Mouse (Mus musculus): Measurements from ENCODE around the gene Arl1. TPM values are rescaled to one million over a fixed set of nuclear protein-coding genes. Genes with fewer than 3 reads are reported as not detected.

The Arl1 gene
- polyA plus RNA-seq (2014; fragmentation: Nextera tagmentation; extraction: Ambion mirVana), result 161 and 167 TPM in 2 replicates

- ATAC-seq (ENCODE audit: low FRiP score) (peak; percentile 97), DNase-seq (ENCODE audit: low spot score) (peak; percentile 91)
- under 1% methylated on average over 63 of the region's 65 CpGs for WGBS
- peak within 1 kb of the TSS; percentile 74 for H3K27ac ChIP-seq (ENCODE audit: low read depth, low read length)
- H3K4me1 ChIP-seq (replicated peaks; ENCODE audit: control insufficient read depth, insufficient read depth, low read length), result no peaks in the 10 kb centered on the region
- H3K4me2 ChIP-seq (replicated peaks; ENCODE audit: low read depth, low read length), result peak within 1 kb of the TSS; percentile 91
- H3K27me3 ChIP-seq (ENCODE audit: control insufficient read depth, insufficient read depth, low read length), result no peaks in the 10 kb centered on the region
- H3K9me3 ChIP-seq (ENCODE audit: control insufficient read depth, low read length), result no peaks in the 10 kb centered on the region
- peak within 1 kb of the TSS; percentile 93 for H3K9ac ChIP-seq (ENCODE audit: low read depth, low read length)
- H3K36me3 ChIP-seq (ENCODE audit: control insufficient read depth, insufficient read depth, low read length), result no peaks in the 10 kb centered on the region
- peak within 1 kb of the TSS; percentile 95 for H3K4me3 ChIP-seq (ENCODE audit: low read depth, low read length)
Observed at GRCm38 (mm10) chr10:88730571-88731495, at the start of gene Arl1. Arl1 (plus strand) TSS chr10:88730858.

GRCm38 (mm10) chr10:88682904-88683563 lies 47.6 kb upstream of the Arl1 start:
- no peaks in the 10 kb centered on the region for H3K9me3 ChIP-seq (ENCODE audit: control insufficient read depth, low read length)
- no peaks in the 10 kb centered on the region for H3K4me1 ChIP-seq (replicated peaks; ENCODE audit: control insufficient read depth, insufficient read depth, low read length)
- WGBS, result 87% methylated on average over 4 of the region's 4 CpGs
- no peaks in the 10 kb centered on the region for H3K36me3 ChIP-seq (ENCODE audit: control insufficient read depth, insufficient read depth, low read length)
- H3K4me2 ChIP-seq (replicated peaks; ENCODE audit: low read depth, low read length), result no peak overlapping the region
- H3K27ac ChIP-seq (ENCODE audit: low read depth, low read length), result no peak overlapping the region
- DNase-seq (ENCODE audit: low spot score), result no peak
- H3K27me3 ChIP-seq (ENCODE audit: control insufficient read depth, insufficient read depth, low read length), result no peaks in the 10 kb centered on the region
- no peak for ATAC-seq (ENCODE audit: low FRiP score)
- H3K9ac ChIP-seq (ENCODE audit: low read depth, low read length), result no peak overlapping the region
- H3K4me3 ChIP-seq (ENCODE audit: low read depth, low read length), result no peak overlapping the region

- DNase-seq (ENCODE audit: low spot score) (no peak), ATAC-seq (ENCODE audit: low FRiP score) (no peak)
- 77% methylated on average over 5 of the region's 5 CpGs for WGBS
- Histone ChIP-seq H3K9ac (ENCODE audit: low read depth, low read length) (no peak within 1 kb of the TSS), H3K4me2 (replicated peaks; ENCODE audit: low read depth, low read length) (no peak within 1 kb of the TSS), H3K4me1 (replicated peaks; ENCODE audit: control insufficient read depth, insufficient read depth, low read length) (no peaks in the 10 kb centered on the region), H3K27me3 (ENCODE audit: control insufficient read depth, insufficient read depth, low read length) (no peaks in the 10 kb centered on the region), H3K4me3 (ENCODE audit: low read depth, low read length) (no peak within 1 kb of the TSS), H3K27ac (ENCODE audit: low read depth, low read length) (no peak within 1 kb of the TSS), H3K36me3 (ENCODE audit: control insufficient read depth, insufficient read depth, low read length) (no peaks in the 10 kb centered on the region), H3K9me3 (ENCODE audit: control insufficient read depth, low read length) (no peaks in the 10 kb centered on the region)
Observed at GRCm38 (mm10) chr10:88684925-88685324, 45.7 kb upstream of the Arl1 start, which contains the start of gene Spic. Spic (minus strand) TSS chr10:88685015.

- DNase-seq (ENCODE audit: low spot score) (no peak), ATAC-seq (ENCODE audit: low FRiP score) (no peak)
- Histone ChIP-seq H3K9me3 (ENCODE audit: control insufficient read depth, low read length) (no peaks in the 10 kb centered on the region), H3K27me3 (ENCODE audit: control insufficient read depth, insufficient read depth, low read length) (no peaks in the 10 kb centered on the region), H3K4me3 (ENCODE audit: low read depth, low read length) (no peak overlapping the region), H3K27ac (ENCODE audit: low read depth, low read length) (no peak overlapping the region), H3K4me1 (replicated peaks; ENCODE audit: control insufficient read depth, insufficient read depth, low read length) (no peaks in the 10 kb centered on the region), H3K36me3 (ENCODE audit: control insufficient read depth, insufficient read depth, low read length) (no peaks in the 10 kb centered on the region), H3K4me2 (replicated peaks; ENCODE audit: low read depth, low read length) (no peak overlapping the region), H3K9ac (ENCODE audit: low read depth, low read length) (no peak overlapping the region)
- 71% methylated on average over 6 of the region's 6 CpGs for WGBS
Observed at GRCm38 (mm10) chr10:88700938-88701337, 29.7 kb upstream of the Arl1 start.

- no peak overlapping the region for H3K9ac ChIP-seq (ENCODE audit: low read depth, low read length)
- no peak overlapping the region for H3K27ac ChIP-seq (ENCODE audit: low read depth, low read length)
- H3K4me2 ChIP-seq (replicated peaks; ENCODE audit: low read depth, low read length), result no peak overlapping the region
- H3K4me3 ChIP-seq (ENCODE audit: low read depth, low read length), result no peak overlapping the region
- no peaks in the 10 kb centered on the region for H3K9me3 ChIP-seq (ENCODE audit: control insufficient read depth, low read length)
- H3K27me3 ChIP-seq (ENCODE audit: control insufficient read depth, insufficient read depth, low read length), result no peaks in the 10 kb centered on the region
- 56% methylated on average over 10 of the region's 10 CpGs for WGBS
- H3K36me3 ChIP-seq (ENCODE audit: control insufficient read depth, insufficient read depth, low read length), result no peaks in the 10 kb centered on the region
- no peak for ATAC-seq (ENCODE audit: low FRiP score)
- peak; percentile 46 for DNase-seq (ENCODE audit: low spot score)
- H3K4me1 ChIP-seq (replicated peaks; ENCODE audit: control insufficient read depth, insufficient read depth, low read length), result no peaks in the 10 kb centered on the region
Observed at GRCm38 (mm10) chr10:88708671-88709523, 21.8 kb upstream of the Arl1 start.

- no peak overlapping the region for H3K4me3 ChIP-seq (ENCODE audit: low read depth, low read length)
- ATAC-seq (ENCODE audit: low FRiP score), result no peak
- no peaks in the 10 kb centered on the region for H3K36me3 ChIP-seq (ENCODE audit: control insufficient read depth, insufficient read depth, low read length)
- no peak overlapping the region for H3K27ac ChIP-seq (ENCODE audit: low read depth, low read length)
- no peaks in the 10 kb centered on the region for H3K9me3 ChIP-seq (ENCODE audit: control insufficient read depth, low read length)
- H3K9ac ChIP-seq (ENCODE audit: low read depth, low read length), result no peak overlapping the region
- no peaks in the 10 kb centered on the region for H3K4me1 ChIP-seq (replicated peaks; ENCODE audit: control insufficient read depth, insufficient read depth, low read length)
- 86% methylated on average over 6 of the region's 6 CpGs for whole genome bisulfite sequencing
- no peak for DNase-seq (ENCODE audit: low spot score)
- no peak overlapping the region for H3K4me2 ChIP-seq (replicated peaks; ENCODE audit: low read depth, low read length)
- no peaks in the 10 kb centered on the region for H3K27me3 ChIP-seq (ENCODE audit: control insufficient read depth, insufficient read depth, low read length)
Observed at GRCm38 (mm10) chr10:88712359-88712758, 18.3 kb upstream of the Arl1 start.

- Histone ChIP-seq H3K4me2 (replicated peaks; ENCODE audit: low read depth, low read length) (no peak overlapping the region), H3K9ac (ENCODE audit: low read depth, low read length) (no peak overlapping the region), H3K36me3 (ENCODE audit: control insufficient read depth, insufficient read depth, low read length) (no peaks in the 10 kb centered on the region), H3K4me3 (ENCODE audit: low read depth, low read length) (no peak overlapping the region), H3K27me3 (ENCODE audit: control insufficient read depth, insufficient read depth, low read length) (no peaks in the 10 kb centered on the region), H3K27ac (ENCODE audit: low read depth, low read length) (no peak overlapping the region), H3K9me3 (ENCODE audit: control insufficient read depth, low read length) (no peaks in the 10 kb centered on the region), H3K4me1 (replicated peaks; ENCODE audit: control insufficient read depth, insufficient read depth, low read length) (no peaks in the 10 kb centered on the region)
- no peak for ATAC-seq (ENCODE audit: low FRiP score)
- 88% methylated on average over 4 of the region's 4 CpGs for WGBS
- DNase-seq (ENCODE audit: low spot score), result no peak
Observed at GRCm38 (mm10) chr10:88714744-88715143, 15.9 kb upstream of the Arl1 start.

GRCm38 (mm10) chr10:88715621-88716020 lies 15.0 kb upstream of the Arl1 start:
- Histone ChIP-seq H3K27me3 (ENCODE audit: control insufficient read depth, insufficient read depth, low read length) (no peaks in the 10 kb centered on the region), H3K4me1 (replicated peaks; ENCODE audit: control insufficient read depth, insufficient read depth, low read length) (no peaks in the 10 kb centered on the region), H3K36me3 (ENCODE audit: control insufficient read depth, insufficient read depth, low read length) (no peaks in the 10 kb centered on the region), H3K9ac (ENCODE audit: low read depth, low read length) (no peak overlapping the region), H3K4me2 (replicated peaks; ENCODE audit: low read depth, low read length) (no peak overlapping the region), H3K27ac (ENCODE audit: low read depth, low read length) (no peak overlapping the region), H3K4me3 (ENCODE audit: low read depth, low read length) (no peak overlapping the region), H3K9me3 (ENCODE audit: control insufficient read depth, low read length) (no peaks in the 10 kb centered on the region)
- WGBS, result 76% methylated on average over 6 of the region's 6 CpGs
- ATAC-seq (ENCODE audit: low FRiP score) (no peak), DNase-seq (ENCODE audit: low spot score) (no peak)

Data from hindbrain, embryonic 11.5 days (tissue).